Mouse (Mus musculus) heart, adult 11 months (tissue): Measurements from ENCODE around the gene Gtf3a.
"Not testable (repeated sequence)": the region's sequence is repeated elsewhere in the genome, so short reads cannot be mapped to it uniquely, and the experiment has no call there.

Experiments
- DNase-seq: peaks from one replicate; pipeline ENCODE4 v3.0.0; 2022

Gtf3a gene

DNA sequence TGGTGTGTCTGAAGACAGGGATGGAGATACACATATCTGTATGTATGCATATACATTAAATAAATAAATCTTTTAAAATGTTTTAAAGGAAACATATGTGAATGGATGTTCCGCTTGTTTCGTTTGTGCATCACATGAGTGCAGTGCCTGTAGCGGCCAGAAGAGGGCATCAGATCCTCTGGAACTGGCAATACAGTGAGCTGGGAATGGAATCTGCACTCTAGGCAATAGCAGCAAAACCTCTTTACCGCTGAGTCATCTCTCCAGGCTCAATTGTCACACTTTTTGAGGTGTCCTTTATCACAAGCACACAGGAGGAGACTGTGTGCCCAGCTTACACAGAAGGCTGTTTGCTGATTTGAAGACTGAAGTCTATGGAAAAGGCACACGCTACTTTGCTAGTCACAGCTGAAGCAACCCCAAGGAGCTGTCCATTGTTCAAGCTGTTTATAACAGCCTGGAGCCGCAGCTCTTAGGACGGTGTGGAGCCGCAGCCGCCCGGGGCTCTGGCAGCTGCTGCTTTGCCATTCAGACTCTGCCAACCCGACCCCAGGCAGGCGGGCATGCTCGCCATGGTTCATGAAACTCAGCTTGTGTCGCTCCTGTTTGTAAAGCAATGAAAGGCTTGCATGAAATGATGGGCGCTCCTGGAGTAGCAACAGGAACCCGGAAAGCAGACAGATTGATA lies 9.2 kb upstream of the Gtf3a start:
- no peak for DNase-seq

DNA sequence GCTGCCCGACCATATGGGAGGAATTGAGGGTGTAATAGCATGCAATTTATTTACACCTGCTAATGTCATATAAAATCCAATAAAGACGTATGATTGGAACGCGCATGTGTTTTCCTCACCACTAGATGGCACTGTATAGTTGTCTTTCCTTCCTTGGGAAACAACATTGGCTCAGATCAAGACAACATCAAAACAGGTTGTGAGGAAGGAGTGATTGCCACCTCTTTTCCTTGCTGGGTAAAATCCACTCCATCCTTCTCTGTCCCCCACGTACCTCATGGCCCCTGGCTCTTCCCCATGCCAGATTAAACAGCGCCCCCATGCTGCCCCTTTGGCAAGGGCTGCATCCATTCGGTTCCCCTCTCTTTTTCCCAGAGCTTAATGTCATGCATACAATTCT lies 8.2 kb upstream of the Gtf3a start:
- DNase-seq = no peak

DNA sequence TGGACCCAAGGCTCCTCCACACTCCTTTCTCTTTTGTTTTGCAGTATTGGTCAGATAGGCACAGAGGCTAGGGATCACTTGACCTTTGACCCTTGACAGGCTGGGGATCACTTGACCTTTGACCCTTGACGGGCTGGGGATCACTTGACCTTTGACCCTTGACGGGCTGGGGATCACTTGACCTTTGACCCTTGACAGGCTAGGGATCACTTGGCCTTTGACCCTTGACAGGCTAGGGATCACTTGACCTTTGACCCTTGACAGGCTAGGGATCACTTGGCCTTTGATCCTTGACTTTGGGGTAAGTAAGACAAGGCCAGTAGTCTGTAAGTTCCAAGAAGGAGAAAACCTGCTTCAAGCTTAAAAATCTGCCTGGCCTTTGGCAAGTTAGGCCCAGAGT lies 6.5 kb upstream of the Gtf3a start:
- not testable (repeated sequence) for DNase-seq

DNA sequence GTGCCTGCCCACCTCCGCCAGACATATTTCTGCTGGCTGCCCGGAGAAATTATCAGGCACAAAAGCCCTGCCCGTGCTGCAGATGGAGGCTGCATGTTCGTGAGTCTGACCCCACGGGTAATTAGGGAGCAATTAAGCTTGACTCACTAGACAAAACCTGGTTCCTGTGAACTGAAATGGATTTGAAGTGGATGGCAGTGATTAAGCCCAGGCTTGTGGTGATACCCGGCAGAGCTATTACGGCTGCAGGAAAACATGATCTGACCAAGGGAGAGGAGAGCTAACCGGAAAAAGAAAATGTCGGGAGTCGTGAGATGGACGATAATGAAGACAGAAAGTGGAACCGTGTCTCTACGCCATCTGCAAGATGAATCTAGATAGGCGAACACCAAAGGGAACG lies 5.5 kb upstream of the Gtf3a start:
- DNase-seq = no peak

DNA sequence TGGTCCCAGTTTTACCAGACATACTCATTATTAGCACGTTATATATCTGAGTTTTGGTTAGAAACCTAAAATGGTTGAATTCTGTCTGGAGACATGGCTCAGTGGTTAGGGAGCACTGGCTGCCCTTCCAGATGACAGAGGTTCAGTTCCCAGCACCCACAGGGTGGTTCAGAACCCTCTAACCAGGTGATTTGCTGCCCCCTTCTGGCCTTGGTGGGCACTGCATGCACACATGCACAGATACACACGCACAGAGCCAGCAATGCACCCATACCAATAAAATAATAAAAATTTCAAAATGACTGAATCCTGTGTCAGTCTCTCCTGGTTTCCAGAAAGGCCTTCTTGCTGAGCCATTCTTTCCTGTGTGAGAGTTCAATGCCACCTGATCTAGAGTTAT lies 3.9 kb upstream of the Gtf3a start:
- DNase-seq = no peak

DNA sequence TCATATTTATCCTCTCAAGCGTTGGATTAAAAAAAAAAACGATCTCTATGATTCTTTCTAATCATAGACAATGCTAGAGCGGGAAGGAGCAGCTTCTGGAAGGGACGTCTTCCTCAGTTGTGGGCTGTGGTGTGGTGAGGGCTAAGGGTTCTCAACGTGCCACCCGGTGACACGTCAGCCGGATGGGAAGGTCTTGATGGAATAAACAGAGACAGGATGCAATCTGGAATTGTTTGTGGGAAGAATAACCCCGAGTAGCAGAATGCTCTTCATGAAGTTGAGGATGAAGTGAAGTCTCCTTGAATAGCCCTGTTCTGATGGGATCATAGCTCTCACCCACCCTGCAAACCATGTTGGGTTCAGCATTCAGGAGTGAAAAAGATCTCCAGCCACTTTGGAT lies 1.8 kb upstream of the Gtf3a start:
- peak; percentile 91 for DNase-seq

DNA sequence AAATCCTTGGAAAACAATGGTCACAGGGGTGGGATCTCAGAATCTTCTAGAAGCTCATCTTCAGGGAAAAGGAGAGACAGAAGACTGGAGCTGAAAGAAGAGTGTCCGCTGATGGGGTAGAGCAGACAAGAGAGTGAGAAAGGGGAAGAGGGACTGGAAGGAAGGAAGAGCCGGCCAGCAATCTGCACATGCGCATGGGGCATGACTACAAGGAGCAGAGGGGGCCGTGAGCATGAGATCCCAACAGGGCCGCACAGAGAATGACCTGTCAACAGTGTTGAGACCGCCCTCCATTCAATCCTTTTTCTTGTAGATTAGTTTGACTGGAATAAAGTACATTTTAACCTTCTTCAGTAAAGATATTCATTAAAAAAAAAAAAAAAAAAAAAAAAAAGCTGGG lies 960 bp upstream of the Gtf3a start:
- DNase-seq = peak; percentile 92

DNA sequence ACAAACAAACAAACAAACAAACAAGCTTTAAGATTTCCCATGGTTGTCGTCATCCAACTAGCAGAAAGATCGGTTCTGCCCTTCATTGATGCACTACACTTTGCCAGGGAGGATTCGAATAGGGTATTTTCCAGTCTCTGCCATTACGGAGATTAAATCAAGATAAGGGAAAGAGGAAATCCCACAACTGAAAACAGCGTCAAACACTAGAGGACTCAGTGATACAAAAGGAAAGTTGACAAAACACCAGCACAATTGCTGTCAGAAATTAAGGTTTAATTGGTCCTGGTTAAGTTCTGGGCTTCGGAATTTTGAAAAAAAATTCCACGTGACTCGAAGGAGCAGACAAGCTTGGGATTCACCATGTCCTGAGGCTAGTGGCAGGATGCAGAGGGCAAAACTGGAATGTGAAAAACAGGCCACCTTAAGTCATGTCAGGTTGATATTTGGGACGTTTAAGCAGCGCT lies 383 bp upstream of the Gtf3a start:
- no peak for DNase-seq

DNA sequence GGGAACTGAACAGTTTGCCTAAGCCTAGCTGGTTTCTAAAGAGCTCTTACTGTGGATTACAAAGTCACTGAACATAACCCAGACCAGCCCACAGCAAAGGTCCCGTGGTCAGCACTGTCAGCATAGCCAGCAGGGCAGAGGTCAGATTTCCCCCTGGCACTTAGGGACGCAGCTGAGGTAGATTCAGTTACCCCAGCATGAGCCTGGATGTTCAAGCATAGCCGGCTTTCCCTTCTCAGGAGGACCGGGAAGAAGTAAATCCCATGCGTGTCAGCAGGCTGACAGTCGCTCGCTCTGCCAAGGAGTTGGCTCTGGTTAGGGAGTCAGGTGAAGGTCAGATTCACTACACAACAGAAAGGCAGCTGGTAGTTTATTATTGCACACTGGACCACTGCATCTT lies 6.1 kb downstream of the Gtf3a start:
- DNase-seq = no peak

DNA sequence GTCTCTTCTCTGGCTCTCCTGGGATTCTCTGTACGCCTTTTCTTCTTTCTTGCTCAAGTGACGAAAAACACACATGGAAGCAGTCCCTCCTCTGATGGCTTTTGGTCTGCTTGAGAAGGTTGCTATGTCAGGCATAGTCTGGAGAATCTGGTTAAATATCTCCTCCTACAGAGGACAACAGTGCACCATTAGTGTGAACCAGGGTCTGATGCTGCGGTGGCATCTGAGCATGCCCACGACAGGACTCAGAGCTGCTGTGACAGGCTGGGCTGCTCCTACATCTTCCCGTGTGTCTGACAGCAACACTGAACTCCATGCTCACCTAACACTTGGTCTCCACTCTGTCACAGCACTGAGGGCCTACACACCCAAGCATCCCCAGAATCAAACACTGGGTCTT lies 7.2 kb downstream of the Gtf3a start:
- no peak for DNase-seq

DNA sequence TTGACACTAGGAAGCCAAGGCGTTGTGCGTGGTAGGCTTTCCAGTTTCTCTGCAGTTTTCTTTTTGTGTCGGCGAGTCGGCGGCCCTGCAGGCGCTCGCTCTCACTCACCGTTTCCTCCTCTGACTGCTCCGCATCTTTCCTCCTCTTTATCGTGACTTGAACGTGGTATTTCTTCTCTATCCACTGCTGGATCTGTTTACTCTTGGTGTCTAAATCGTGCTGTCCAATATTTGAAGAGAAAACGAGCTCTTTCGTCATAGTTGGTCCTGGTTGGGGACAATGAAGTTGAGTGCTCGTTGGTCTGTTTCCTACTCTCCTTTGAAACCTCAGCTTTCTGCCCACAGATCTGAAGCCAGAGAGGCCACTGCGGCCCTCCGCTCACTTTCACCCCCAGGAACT lies 8.2 kb downstream of the Gtf3a start:
- DNase-seq = no peak

DNA sequence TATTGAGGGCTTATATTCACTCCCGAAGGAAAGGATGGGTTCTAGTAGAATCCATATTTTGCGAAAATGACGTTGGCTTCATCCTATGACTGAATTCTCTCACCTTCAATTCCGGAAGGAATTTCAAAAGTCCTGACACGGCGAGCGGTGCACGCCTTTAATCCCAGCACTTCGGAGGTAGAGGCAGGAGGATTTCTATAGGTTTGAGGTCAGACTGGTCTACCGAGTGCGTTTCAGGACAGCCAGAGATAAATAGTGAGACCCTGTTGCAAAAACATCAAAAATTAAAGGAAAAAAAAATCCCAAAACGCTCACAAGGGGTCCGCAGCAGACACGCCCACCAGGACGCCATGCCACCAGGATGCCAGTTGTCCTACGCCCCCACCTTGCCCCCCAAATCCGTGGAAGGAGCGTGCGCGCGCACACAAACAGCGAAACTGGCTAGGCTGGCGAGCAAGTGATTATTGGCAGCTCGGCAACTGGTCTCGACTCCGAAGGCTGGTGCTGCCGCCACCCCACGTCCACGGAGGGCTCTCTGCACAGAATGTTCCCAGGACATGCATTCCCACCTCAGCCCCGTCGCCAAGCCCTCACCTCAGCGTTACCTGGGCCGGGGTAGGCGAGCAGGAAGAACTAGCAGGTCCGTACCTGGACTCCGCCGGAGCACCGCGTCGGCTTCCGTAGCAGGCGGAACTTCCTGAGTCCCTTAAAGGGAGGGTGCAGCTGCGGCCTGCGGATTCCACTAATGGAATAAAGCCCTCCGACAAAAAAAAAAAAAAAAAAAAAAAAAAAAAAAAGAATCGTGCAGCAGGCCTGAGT lies 14.9 kb downstream of the Gtf3a start, which contains the start of gene Mtif3:
Gene Mtif3, minus strand, starts transcription at position 683 of the 819 bp plus-strand sequence.
- DNase-seq = peak; percentile 98

DNA sequence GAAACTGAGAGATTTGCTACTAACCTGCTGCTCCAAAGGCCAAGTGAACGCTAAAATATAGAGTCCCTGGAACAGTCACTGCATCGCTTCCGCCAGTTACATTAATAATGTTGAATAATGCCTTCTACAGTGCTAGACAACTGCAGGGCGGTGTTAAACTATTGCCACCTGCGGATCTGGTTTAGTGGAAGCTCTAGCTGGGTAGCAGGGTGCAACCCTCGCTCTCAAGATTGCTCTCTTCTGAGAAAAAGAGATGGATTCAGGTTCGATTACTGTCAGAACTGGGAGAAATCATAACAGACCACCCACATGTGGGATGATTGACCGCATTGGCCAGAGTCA lies 15.5 kb downstream of the Gtf3a start:
- DNase-seq = no peak

DNA sequence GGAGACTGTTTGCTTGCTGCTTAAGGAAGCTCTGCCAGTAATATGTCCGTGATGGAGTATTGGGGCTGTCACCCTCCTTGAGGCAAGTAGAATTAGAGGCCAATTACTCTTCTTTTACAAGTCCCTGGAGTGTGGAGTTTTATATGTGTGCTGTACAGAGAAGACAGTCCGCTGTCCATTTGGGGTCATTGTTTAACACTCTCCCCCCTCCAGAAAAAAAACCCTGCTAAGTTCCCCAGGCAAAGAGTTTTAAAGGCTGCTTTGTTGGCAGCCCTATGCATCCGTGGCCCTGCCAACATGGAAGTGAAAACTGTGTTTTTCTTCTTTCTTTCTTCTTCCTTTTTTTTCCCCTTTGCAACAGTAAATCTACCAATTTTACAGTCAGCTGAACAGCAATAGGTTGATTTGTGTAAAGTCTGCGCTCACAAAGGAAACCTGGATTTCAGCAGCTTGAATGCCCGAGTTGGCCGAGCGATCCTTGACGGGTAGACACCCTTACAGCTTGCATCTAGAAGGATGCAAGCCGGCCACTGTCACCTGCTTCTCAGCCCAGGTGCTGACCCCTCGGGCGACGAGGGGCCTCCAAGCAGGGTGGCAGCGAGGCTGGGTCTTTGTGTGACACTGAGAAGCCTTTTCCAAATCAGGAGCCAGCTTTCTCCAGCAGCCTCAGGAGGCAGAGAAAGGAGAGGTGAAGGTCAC lies 20.4 kb downstream of the Gtf3a start:
- no peak for DNase-seq

DNA sequence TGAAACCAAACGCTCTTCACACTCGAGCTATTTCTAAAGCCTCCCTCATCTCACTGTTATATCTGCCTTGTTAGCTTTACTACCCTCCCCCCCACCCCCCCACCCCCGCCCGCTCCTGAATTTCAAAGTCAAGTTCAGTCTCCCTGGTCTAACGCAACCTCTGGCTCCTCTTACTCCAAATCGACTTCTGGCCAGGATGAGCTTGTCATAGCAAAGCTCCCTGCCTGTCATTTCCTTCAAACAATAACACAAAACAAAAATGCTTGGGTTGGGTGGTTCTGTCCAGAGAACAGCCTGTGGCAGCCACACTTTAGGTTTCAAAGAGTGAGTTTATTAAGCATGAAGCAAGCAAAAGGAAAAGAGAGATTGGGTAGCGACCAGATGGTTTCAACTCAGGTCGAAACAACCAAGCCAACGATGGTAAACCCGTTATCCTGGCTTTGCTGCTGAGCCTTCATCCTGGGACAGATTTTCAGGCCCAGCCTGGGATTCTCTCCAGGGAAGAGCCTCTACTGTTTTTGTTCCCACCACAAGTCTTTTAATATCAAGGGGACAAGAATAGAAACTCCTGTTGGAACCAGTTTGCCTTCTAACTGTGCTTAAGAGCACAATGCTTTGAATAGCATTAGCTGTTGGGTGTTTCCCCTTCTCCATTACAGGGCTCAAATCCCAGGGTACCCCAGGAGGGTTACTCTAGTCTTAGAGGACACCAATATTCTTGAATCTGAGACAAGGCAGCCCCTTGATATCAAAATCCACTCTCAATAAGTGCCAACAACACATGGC lies 23.5 kb downstream of the Gtf3a start:
- DNase-seq = no peak

DNA sequence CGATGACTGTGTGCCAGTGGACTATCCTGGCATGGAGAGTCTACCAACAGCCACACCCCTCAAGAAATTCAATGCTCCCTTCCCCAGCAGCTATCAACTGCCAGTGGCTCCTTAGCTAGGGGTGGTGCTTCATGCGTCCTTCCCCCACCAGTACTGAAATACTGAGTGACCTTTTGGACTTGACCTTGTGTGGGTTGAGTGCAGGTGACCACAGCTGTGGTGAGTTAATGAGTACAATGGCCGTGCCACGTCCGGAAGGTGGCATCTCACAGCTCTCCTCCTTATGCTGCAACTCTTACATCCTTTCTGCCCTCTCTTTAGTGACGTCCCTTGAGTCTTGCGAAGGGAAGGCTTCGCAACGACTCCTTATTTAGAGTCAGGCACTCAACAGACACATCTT lies 24.9 kb downstream of the Gtf3a start:
- DNase-seq = no peak

DNA sequence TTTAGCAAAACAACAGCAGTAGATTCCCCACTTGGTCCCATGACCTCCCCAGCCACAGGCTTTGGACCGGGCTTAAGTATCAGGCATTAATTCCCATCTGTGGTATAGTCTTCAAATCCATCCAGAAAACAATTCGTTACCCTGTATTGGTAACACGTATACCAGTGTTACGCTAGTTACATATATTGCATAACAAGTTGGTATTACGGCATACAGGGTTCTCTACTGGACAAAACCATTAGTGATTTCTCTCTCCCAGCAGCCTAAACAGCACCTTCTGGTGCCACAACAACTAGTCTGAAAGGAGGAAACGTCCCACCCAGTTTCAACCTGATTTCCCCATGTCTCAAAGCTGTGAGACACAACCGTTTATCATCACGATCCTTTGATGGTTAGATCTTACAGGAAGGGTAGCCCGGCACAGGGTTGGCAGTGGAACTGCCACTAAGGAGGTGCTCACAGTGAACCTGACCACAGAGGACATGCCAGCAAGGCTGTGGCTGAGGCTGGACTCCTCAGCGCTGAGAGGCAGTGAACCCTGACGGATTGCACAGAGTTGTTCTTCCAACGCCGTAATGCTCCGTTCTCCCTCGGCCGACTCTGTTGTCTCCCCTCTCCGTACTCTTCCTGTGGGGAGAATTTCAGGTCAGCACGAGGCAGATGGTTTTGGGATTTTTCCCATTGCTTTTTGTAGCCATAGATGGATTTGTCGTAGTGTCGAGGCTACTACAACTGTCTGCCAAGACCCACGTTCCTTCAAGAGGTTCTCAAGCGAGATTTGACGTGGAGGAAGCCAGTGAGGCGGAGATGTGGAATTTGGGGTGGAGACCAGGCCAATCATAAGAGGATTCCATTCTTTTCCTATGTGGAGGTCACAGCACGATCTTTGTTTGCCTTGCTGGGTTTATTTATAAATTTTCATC lies 25.7 kb downstream of the Gtf3a start:
- DNase-seq = no peak

DNA sequence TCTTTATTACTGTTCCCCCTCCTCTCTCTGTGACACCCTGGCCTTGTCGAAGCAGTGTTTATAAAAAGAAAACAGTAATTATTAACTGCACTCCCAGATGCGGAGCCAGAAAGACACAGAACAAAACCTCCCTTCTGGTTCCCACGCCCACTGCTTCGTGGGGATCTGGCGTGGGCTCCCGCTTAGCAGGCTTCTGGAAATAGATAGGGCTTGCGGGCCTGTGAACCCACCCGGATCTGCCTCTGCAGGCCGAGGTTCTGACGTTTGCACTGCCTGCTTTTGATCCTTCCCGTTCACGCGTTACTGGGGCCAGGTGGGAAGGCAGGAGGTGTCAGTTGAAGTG lies 26.3 kb downstream of the Gtf3a start:
- no peak for DNase-seq

DNA sequence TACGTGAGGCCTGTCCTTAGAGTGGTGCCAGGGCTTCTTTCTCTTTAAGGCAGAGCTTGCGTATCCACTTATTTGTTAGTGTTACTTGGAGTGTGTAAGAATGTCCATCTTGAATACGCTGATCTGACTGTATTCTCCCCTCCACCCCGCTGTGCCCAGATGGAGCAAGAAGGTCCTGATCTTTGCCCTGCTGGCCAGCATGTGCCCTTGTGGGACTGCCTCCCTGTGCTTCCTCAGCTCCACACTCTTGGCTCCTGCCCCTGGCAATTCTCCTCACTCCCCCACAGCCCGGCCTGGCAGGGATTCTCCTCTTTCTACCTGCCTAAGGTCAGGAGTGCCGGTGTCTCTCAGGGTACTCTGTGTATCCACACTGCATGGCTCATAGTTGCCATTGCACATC lies 32.9 kb downstream of the Gtf3a start:
- DNase-seq = no peak

DNA sequence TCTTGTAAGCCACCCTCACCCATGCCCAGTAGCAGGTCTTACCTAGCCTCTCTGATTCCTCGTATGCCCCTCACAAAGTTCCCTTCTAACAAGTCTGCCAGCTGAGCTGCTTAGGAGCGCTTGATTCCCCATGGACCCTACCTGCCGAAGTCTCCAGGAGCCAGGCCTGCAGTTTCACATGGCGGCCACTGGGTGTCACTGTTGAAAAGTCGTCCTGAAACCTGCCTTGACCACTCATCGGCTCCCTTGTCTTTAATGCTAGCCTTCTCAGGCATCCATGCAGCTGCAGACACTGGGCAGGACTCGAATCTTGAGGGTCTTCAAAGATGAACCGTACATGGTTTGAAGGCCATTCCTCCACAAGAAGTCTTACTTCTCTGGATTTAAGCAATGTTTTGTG lies 34.8 kb downstream of the Gtf3a start:
- peak; percentile 93 for DNase-seq

DNA sequence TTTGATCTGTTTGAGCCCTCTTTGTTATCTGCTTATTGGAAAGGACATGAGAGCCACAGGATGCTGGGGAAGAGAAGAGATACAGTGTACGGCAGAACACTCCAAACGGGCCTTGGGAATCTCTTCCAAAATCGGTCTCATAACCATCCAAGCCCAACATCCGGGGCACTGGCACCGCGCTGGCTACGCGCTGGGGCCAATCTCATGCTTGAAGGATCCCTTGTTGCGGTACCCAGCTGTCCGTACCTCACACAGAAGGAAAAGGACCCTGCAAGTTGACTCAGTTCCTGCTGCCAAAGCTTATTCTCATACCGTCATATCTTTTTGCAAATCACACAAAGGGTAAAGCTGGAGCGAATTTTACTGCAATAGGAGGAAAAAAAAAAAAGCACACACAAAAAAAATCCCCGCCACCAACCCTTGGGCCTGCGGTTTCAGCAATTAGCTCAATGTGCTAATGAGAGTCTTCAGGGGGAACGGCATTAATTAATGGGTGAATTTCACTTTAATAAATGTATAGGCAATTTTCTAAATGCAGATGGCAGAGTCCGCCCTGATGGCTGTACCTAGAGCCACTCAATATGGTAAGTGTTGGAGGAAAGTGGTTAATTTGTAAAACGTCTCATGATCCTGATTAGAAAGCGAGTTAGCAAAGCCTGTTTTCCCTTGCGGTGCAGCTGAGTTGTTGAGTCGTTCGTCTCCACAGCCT lies 37.4 kb downstream of the Gtf3a start:
- no peak for DNase-seq
